Comparison of ENCODE assay signal across 10 mouse cellular contexts in genomic region chr15:36968295-36968694, GRCm38 (mm10). TPM values are rescaled to one million over a fixed set of nuclear protein-coding genes. Genes with fewer than 3 reads are reported as not detected.
A peak's percentile ranks its signal among the peaks of the same experiment; 100 is the strongest.
DNase-seq lines count a peak whose midpoint lies in the region; ATAC-seq and TF ChIP-seq lines count a peak whose summit lies in the region.
"Had no signal": no experiment of that assay in that cellular context is flagged by ENCODE, and none has a peak within 500 bp of the region (broad histone marks: within the 10 kb centered on the region; RNA-seq: fewer than 3 reads in every experiment).

No protein-coding gene starts in this region.

- no peaks in the 10 kb centered on the region for H3K9me3 ChIP-seq in forebrain, embryonic 13.5 days (replicated peaks)
- no peaks in the 10 kb centered on the region for H3K9me3 ChIP-seq in intestine, postnatal 0 days (ENCODE audit: control insufficient read depth)
- H3K9me3 ChIP-seq in neural tube, embryonic 14.5 days (ENCODE audit: control insufficient read depth, low read length): no peaks in the 10 kb centered on the region

- peak overlapping the region; percentile 63 for H3K9ac ChIP-seq in forebrain, embryonic 13.5 days
- H3K9ac ChIP-seq in intestine, postnatal 0 days (ENCODE audit: low read depth, low read length): no peak overlapping the region
- peak overlapping the region; percentile 41 for H3K9ac ChIP-seq in neural tube, embryonic 14.5 days (replicated peaks; ENCODE audit: low read depth, low read length)

- peak overlapping the region; percentile 99 for H3K27ac ChIP-seq in left cerebral cortex, adult 2 months
- H3K27ac ChIP-seq in forebrain, embryonic 13.5 days: peak overlapping the region; percentile 97
- no peak overlapping the region for H3K27ac ChIP-seq in intestine, postnatal 0 days (ENCODE audit: low read depth, low read length)
- peak overlapping the region; percentile 96 for H3K27ac ChIP-seq in neural tube, embryonic 14.5 days (ENCODE audit: low read depth, low read length)

- 32% methylated on average over 1 of the region's 1 CpGs for WGBS in forebrain, embryonic 13.5 days
- WGBS in intestine, postnatal 0 days: 30% methylated on average over 1 of the region's 1 CpGs
- 32% methylated on average over 1 of the region's 1 CpGs for whole genome bisulfite sequencing in neural tube, embryonic 14.5 days

- H3K4me3 ChIP-seq in left cerebral cortex, adult 2 months: peak overlapping the region; percentile 15
- H3K4me3 ChIP-seq in forebrain, embryonic 13.5 days: peak overlapping the region; percentile 36
- H3K4me3 ChIP-seq in intestine, postnatal 0 days (ENCODE audit: low read depth, low read length): no peak overlapping the region
- peak overlapping the region; percentile 20 for H3K4me3 ChIP-seq in neural tube, embryonic 14.5 days (ENCODE audit: low read depth, low read length)

- H3K36me3 ChIP-seq in forebrain, embryonic 13.5 days (ENCODE audit: poor library complexity, severe bottlenecking): no peaks in the 10 kb centered on the region
- H3K36me3 ChIP-seq in intestine, postnatal 0 days (ENCODE audit: control insufficient read depth, insufficient read depth): no peaks in the 10 kb centered on the region
- H3K36me3 ChIP-seq in neural tube, embryonic 14.5 days (ENCODE audit: control insufficient read depth, insufficient read depth, low read length): no peaks in the 10 kb centered on the region

- no peaks in the 10 kb centered on the region for H3K27me3 ChIP-seq in forebrain, embryonic 13.5 days
- no peaks in the 10 kb centered on the region for H3K27me3 ChIP-seq in intestine, postnatal 0 days (replicated peaks; ENCODE audit: control insufficient read depth, insufficient read depth, low read length)
- no peaks in the 10 kb centered on the region for H3K27me3 ChIP-seq in neural tube, embryonic 14.5 days (ENCODE audit: control insufficient read depth, insufficient read depth, low read length)

- H3K4me2 ChIP-seq in forebrain, embryonic 13.5 days: peak overlapping the region; percentile 67
- 0 out of 2 replicates have a peak overlapping the region, but pooled peaks have one; percentile 21 for H3K4me2 ChIP-seq in intestine, postnatal 0 days (replicated peaks; ENCODE audit: low read depth)
- H3K4me2 ChIP-seq in neural tube, embryonic 14.5 days (ENCODE audit: low read depth, low read length): peak overlapping the region; percentile 56

- intact Hi-C loops in left cerebral cortex, adult 2 months (cut with DNase I): no loop called here
- intact Hi-C loops in left cerebral cortex, postnatal 25 days (cut with DNase I): loop anchor here (5.0 kb wide), 2 partner anchors 66 to 74 kb away; no protein-coding TSS in a partner anchor

- TF ChIP-seq CTCF in left cerebral cortex, adult 2 months (IDR thresholded peaks at IDR 0.05): no peak
- no peak for TF ChIP-seq CTCF in intestine, postnatal 0 days (IDR thresholded peaks at IDR 0.05; ENCODE audit: low read depth)

- H3K4me1 ChIP-seq in forebrain, embryonic 13.5 days: peaks cover 31% of the 10 kb centered on the region
- H3K4me1 ChIP-seq in intestine, postnatal 0 days (replicated peaks; ENCODE audit: control insufficient read depth, insufficient read depth, low read length): peaks cover 5% of the 10 kb centered on the region; the same call in 1 of the 2 replicates
- H3K4me1 ChIP-seq in neural tube, embryonic 14.5 days (ENCODE audit: control insufficient read depth, insufficient read depth, low read length): peaks cover 20% of the 10 kb centered on the region

- no peak for DNase-seq in left cerebral cortex, adult 2 months (ENCODE audit: extremely low spot score in 1 of 2, low spot score in 2 of 2)
- no peak for DNase-seq in left cerebral cortex, postnatal 25 days (ENCODE audit: low spot score in 2 of 2)
- DNase-seq in left cerebral cortex, adult 11 months (ENCODE audit: low spot score): no peak
- DNase-seq in Muller cell, postnatal 12 days (ENCODE audit: inconsistent ontology term): no peak
- no peak for DNase-seq in gastrocnemius, postnatal 25 days
- DNase-seq: kidney, postnatal 36 days had no signal

- no peak for ATAC-seq in forebrain, embryonic 13.5 days
- ATAC-seq in intestine, postnatal 0 days: peak; percentile 32; the same call in 1 of the 2 replicates
- no peak for ATAC-seq in neural tube, embryonic 14.5 days (ENCODE audit: low read depth)
- ATAC-seq: activated CD4-positive, CD25-positive, alpha-beta regulatory T cell, adult 4 months had no signal

RNA-seq across cellular contexts. Expression of gene Zfp706, which starts 39.3 kb away (rescaled TPM):
- 100 to 1,000 TPM; 214 to 217 TPM for total RNA-seq in left cerebral cortex, adult 2 months (2021)
- 100 to 1,000 TPM; 233 to 234 TPM for total RNA-seq in left cerebral cortex, postnatal 25 days (2021)
- polyA plus RNA-seq in forebrain, embryonic 13.5 days (2015; fragmentation: Nextera tagmentation; extraction: Ambion mirVana): 485 and 515 TPM in 2 replicates
- polyA plus RNA-seq in intestine, postnatal 0 days (2015; fragmentation: Nextera tagmentation; extraction: Ambion mirVana): 609 and 618 TPM in 2 replicates
- polyA plus RNA-seq in neural tube, embryonic 14.5 days (2014; fragmentation: Nextera tagmentation; extraction: Ambion mirVana): 437 and 463 TPM in 2 replicates
- total RNA-seq in gastrocnemius, postnatal 25 days (2021): 100 to 1,000 TPM; 124 to 125 TPM
